Mouse (Mus musculus) hindbrain, embryonic 13.5 days (tissue): Measurements from ENCODE around the gene 1700014D04Rik. TPM values are rescaled to one million over a fixed set of nuclear protein-coding genes. Genes with fewer than 3 reads are reported as not detected.

ENCODE experiments used
- ATAC-seq: fragments of 200-750 bp; cut with Nextera tagmentation; 2 replicates; pipeline ENCODE4 v1.8.0; 2017; ENCODE audit warnings: moderate TSS enrichment; ENCODE audit not compliant: low FRiP score
- H3K27ac ChIP-seq: fragments of 300-500 bp; sonication (generic); 2 replicates; pipeline ENCODE4 v1.5.1; 2015; ENCODE audit warnings: inconsistent platforms, mild to moderate bottlenecking, moderate library complexity
- H3K27me3 ChIP-seq: fragments of 300-500 bp; sonication (generic); 2 replicates; pipeline ENCODE4 v1.6.1; 2015; ENCODE audit warnings: mild to moderate bottlenecking, inconsistent platforms
- H3K36me3 ChIP-seq: fragments of 300-500 bp; sonication (generic); 2 replicates; pipeline ENCODE4 v1.6.1; 2015; ENCODE audit warnings: mild to moderate bottlenecking, inconsistent platforms
- H3K4me1 ChIP-seq: fragments of 300-500 bp; sonication (generic); replicated peaks from 2 replicates; pipeline ENCODE4 v1.6.1; 2015; ENCODE audit warnings: inconsistent platforms
- H3K4me2 ChIP-seq: fragments of 300-500 bp; sonication (generic); 2 replicates; pipeline ENCODE4 v1.6.1; 2015; ENCODE audit warnings: inconsistent platforms, mild to moderate bottlenecking, moderate library complexity
- H3K4me3 ChIP-seq: fragments of 300-500 bp; sonication (generic); 2 replicates; pipeline ENCODE4 v1.5.1; 2015; ENCODE audit warnings: mild to moderate bottlenecking, inconsistent platforms
- H3K9ac ChIP-seq: fragments of 300-500 bp; sonication (generic); 2 replicates; pipeline ENCODE4 v1.6.1; 2015; ENCODE audit warnings: mild to moderate bottlenecking, inconsistent platforms
- H3K9me3 ChIP-seq: fragments of 300-500 bp; sonication (generic); 2 replicates; pipeline ENCODE4 v1.6.1; 2016; ENCODE audit warnings: inconsistent platforms
- WGBS: fragments of 180-500 bp; shearing (Covaris S2); methylation state at CpG from one replicate; pipeline ENCODE4 v1.1.7; 2015; 5-methylcytosine and 5-hydroxymethylcytosine counted together
- polyA plus RNA-seq: library from polyadenylated mRNA; unstranded; fragments of >200 nt; fragmentation: Nextera tagmentation; extraction: Ambion mirVana; gene quantifications from 2 replicates; pipeline ENCODE4 v1.2.1, GENCODE M21; 2015

Gene 1700014D04Rik
- polyA plus RNA-seq, 1 experiment from 2014 or later, result not detected

GRCm38 (mm10) chr13:59699131-59699530, 47.4 kb downstream of the 1700014D04Rik start:
- Histone ChIP-seq H3K27ac (no peak overlapping the region), H3K4me1 (0 out of 2 replicates have a peak, but pooled peaks cover 3% of the 10 kb centered on the region), H3K36me3 (no peaks in the 10 kb centered on the region), H3K9me3 (no peaks in the 10 kb centered on the region), H3K27me3 (0 out of 2 replicates have a peak, but pooled peaks cover 5% of the 10 kb centered on the region), H3K4me3 (no peak overlapping the region), H3K4me2 (no peak overlapping the region), H3K9ac (no peak overlapping the region)
- no peak for ATAC-seq
- WGBS, result 91% methylated on average over 8 of the region's 8 CpGs

- Histone ChIP-seq H3K9me3 (no peaks in the 10 kb centered on the region), H3K4me1 (no peaks in the 10 kb centered on the region; the same call in 1 of the 2 replicates), H3K9ac (no peak overlapping the region), H3K4me3 (no peak overlapping the region), H3K4me2 (no peak overlapping the region), H3K27ac (no peak overlapping the region), H3K36me3 (no peaks in the 10 kb centered on the region), H3K27me3 (0 out of 2 replicates have a peak, but pooled peaks cover 3% of the 10 kb centered on the region)
- WGBS, result 90% methylated on average over 7 of the region's 7 CpGs
- ATAC-seq, result no peak
Observed at GRCm38 (mm10) chr13:59695781-59696180, 50.8 kb downstream of the 1700014D04Rik start.

GRCm38 (mm10) chr13:59694008-59694407, 52.5 kb downstream of the 1700014D04Rik start, which contains the start of gene 4921517D22Rik:
Gene 4921517D22Rik (minus strand): TSS chr13:59694108.
- no peaks in the 10 kb centered on the region for H3K36me3 ChIP-seq
- H3K27me3 ChIP-seq, result 0 out of 2 replicates have a peak, but pooled peaks cover 3% of the 10 kb centered on the region
- H3K9ac ChIP-seq, result no peak within 1 kb of the TSS
- H3K4me3 ChIP-seq, result no peak within 1 kb of the TSS
- no peak within 1 kb of the TSS for H3K27ac ChIP-seq
- no peaks in the 10 kb centered on the region for H3K9me3 ChIP-seq
- no peak for ATAC-seq
- H3K4me2 ChIP-seq, result no peak within 1 kb of the TSS
- 95% methylated on average over 3 of the region's 3 CpGs for WGBS
- no peaks in the 10 kb centered on the region; the same call in 1 of the 2 replicates for H3K4me1 ChIP-seq

GRCm38 (mm10) chr13:59691478-59691877, 55.1 kb downstream of the 1700014D04Rik start:
- no peaks in the 10 kb centered on the region for H3K9me3 ChIP-seq
- no peak overlapping the region for H3K4me3 ChIP-seq
- H3K27me3 ChIP-seq, result no peaks in the 10 kb centered on the region
- no peak overlapping the region for H3K9ac ChIP-seq
- no peak overlapping the region for H3K4me2 ChIP-seq
- no peaks in the 10 kb centered on the region; the same call in 1 of the 2 replicates for H3K4me1 ChIP-seq
- WGBS, result 18% methylated on average over 10 of the region's 10 CpGs
- no peaks in the 10 kb centered on the region for H3K36me3 ChIP-seq
- no peak for ATAC-seq
- no peak overlapping the region for H3K27ac ChIP-seq

Other genes with a start within 250 kb of the 1700014D04Rik start
- gene Agtpbp1, start 161.5 kb downstream of the 1700014D04Rik start, polyA plus RNA-seq, result 55.6 and 57.6 TPM in 2 replicates
- gene Naa35, start 161.5 kb downstream of the 1700014D04Rik start, polyA plus RNA-seq, result 156 and 159 TPM in 2 replicates
- gene Golm1, start 70.9 kb downstream of the 1700014D04Rik start, polyA plus RNA-seq, result 49.3 and 50.6 TPM in 2 replicates
- not detected in 2 replicates for gene 4921517D22Rik, start 52.6 kb downstream of the 1700014D04Rik start, polyA plus RNA-seq
- 0.04 TPM in 1 of 2 replicates, not detected in the other for gene Spata31d1a, start 36.4 kb downstream of the 1700014D04Rik start, polyA plus RNA-seq
- gene Spata31d1b, start 34.5 kb downstream of the 1700014D04Rik start, polyA plus RNA-seq, result not detected in 2 replicates
- not detected in 2 replicates for gene Spata31d1d, start 15.0 kb downstream of the 1700014D04Rik start, polyA plus RNA-seq
- gene Isca1, start 23.1 kb upstream of the 1700014D04Rik start, polyA plus RNA-seq, result 159 and 160 TPM in 2 replicates
- gene Gm49354, start 35.5 kb upstream of the 1700014D04Rik start, polyA plus RNA-seq, result not detected in 2 replicates
- gene Tut7, start 76.4 kb upstream of the 1700014D04Rik start, polyA plus RNA-seq, result 51.5 and 53.1 TPM in 2 replicates